Mouse (Mus musculus) embryonic stem cell, embryonic (primary cell): ENCODE data around the gene Hoxc12.

Experiments
- CTCF ChIA-PET, 4 experiments: fragments of 300-600 bp in 2 of 4; fragments of 350-600 bp in 2 of 4; sonication (Branson Sonifier 250); formaldehyde crosslinking; loops; one replicate each; lab custom pipeline; 2022; ENCODE audit warnings: inconsistent platforms in 2 of 4; lab: Charles Lee
- POLR2A ChIA-PET, 4 experiments: fragments of 300-600 bp in 2 of 4; fragments of 350-600 bp in 2 of 4; sonication (Branson Sonifier 250); formaldehyde crosslinking; loops; one replicate each; lab custom pipeline; 2022; ENCODE audit warnings: antibody characterized with exemption in 4 of 4, inconsistent platforms in 1 of 4; lab: Charles Lee

Gene Hoxc12

GRCm38 (mm10) chr15:102950877-102951276 is 14.3 kb downstream of the Hoxc12 start:
- POLR2A ChIA-PET, result interaction anchor here in 3 of 4 experiments (0.6 to 6.6 kb wide), 13 partner anchors 8 to 214 kb away, joined by 3 to 71 read pairs (median 4); no protein-coding TSS in a partner anchor
- CTCF ChIA-PET, result interaction anchor here (0.6 to 1.3 kb wide), 13 partner anchors 8 to 233 kb away, joined by 3 to 10 read pairs (median 3); partner anchors contain the start of genes Hoxc10 (in 1 of the 4) and Hoxc5 (in 1 of the 4)

- CTCF ChIA-PET, result interaction anchor here (0.5 to 2.3 kb wide), 5 partner anchors 13 to 574 kb away, joined by 3 to 15 read pairs (median 5); partner anchors contain the start of genes Hoxc10 (in 1 of the 4) and Hoxc8 (in 1 of the 4)
- POLR2A ChIA-PET, result interaction anchor here in 3 of 4 experiments (0.7 to 6.6 kb wide), 10 partner anchors 9 to 88 kb away, joined by 3 to 71 read pairs (median 8); partner anchors contain the start of genes Hoxc10 (in 1 of the 3) and Hoxc5 (in 1 of the 3)
Measured at GRCm38 (mm10) chr15:102953561-102953960, 17.0 kb downstream of the Hoxc12 start.

GRCm38 (mm10) chr15:102954192-102955006 is 17.8 kb downstream of the Hoxc12 start, which contains the start of gene Hoxc11:
Hoxc11 (plus strand) TSS chr15:102954427.
- ChIA-PET CTCF (interaction anchor here in 3 of 4 experiments (0.5 to 2.3 kb wide), 9 partner anchors 11 to 262 kb away, joined by 3 to 15 read pairs (median 3); partner anchors contain the start of genes Hoxc10 (in 1 of the 3) and Hoxc8 (in 1 of the 3)), POLR2A (interaction anchor here in 3 of 4 experiments (0.5 to 6.6 kb wide), 19 partner anchors 10 to 285 kb away, joined by 3 to 71 read pairs (median 4); partner anchors contain the start of genes Calcoco1 (in 1 of the 3), Hoxc10 (in 1 of the 3), Hoxc13 (in 1 of the 3) and Hoxc5 (in 1 of the 3))

- ChIA-PET CTCF (interaction anchor here in 2 of 4 experiments (0.7 to 2.3 kb wide), 6 partner anchors 11 to 263 kb away, joined by 3 to 13 read pairs (median 3); partner anchors contain the start of gene Hoxc10 (in 1 of the 2)), POLR2A (interaction anchor here in 3 of 4 experiments (0.5 to 6.2 kb wide), 14 partner anchors 11 to 284 kb away, joined by 3 to 31 read pairs (median 4); partner anchors contain the start of genes Calcoco1 (in 1 of the 3), Hoxc10 (in 1 of the 3), Hoxc13 (in 1 of the 3) and Hoxc5 (in 1 of the 3))
Measured at GRCm38 (mm10) chr15:102955007-102955382, 18.4 kb downstream of the Hoxc12 start.

GRCm38 (mm10) chr15:102955833-102956640 is 19.5 kb downstream of the Hoxc12 start:
- ChIA-PET POLR2A (interaction anchor here in 3 of 4 experiments (0.7 to 1.2 kb wide), 4 partner anchors 11 to 185 kb away, joined by 3 read pairs; partner anchors contain the start of genes Hoxc10 (in 1 of the 3), Hoxc13 (in 1 of the 3) and Hoxc5 (in 1 of the 3)), CTCF (interaction anchor here in 1 of 4 experiments (0.8 kb wide), 1 partner anchor 31 kb away, joined by 3 read pairs; no protein-coding TSS in a partner anchor)

- POLR2A ChIA-PET, result no interaction called here
- CTCF ChIA-PET, result interaction anchor here in 1 of 4 experiments (1.4 to 2.3 kb wide), 2 partner anchors 10 to 220 kb away, joined by 3 to 6 read pairs; partner anchors contain the start of genes Hoxc10 and Hoxc5
Measured at GRCm38 (mm10) chr15:102956906-102957305, 20.3 kb downstream of the Hoxc12 start.

- ChIA-PET POLR2A (interaction anchor here (0.6 to 4.1 kb wide), 14 partner anchors 10 to 153 kb away, joined by 3 to 13 read pairs (median 3); partner anchors contain the start of genes Hoxc13 (in 1 of the 4) and Hoxc8 (in 1 of the 4)), CTCF (interaction anchor here (0.6 to 1.7 kb wide), 9 partner anchors 9 to 355 kb away, joined by 3 to 11 read pairs (median 4); no protein-coding TSS in a partner anchor)
Measured at GRCm38 (mm10) chr15:102959663-102960191, 23.2 kb downstream of the Hoxc12 start.

- CTCF ChIA-PET, result interaction anchor here in 1 of 4 experiments (0.5 kb wide), 1 partner anchor 27 kb away, joined by 6 read pairs; no protein-coding TSS in a partner anchor
- POLR2A ChIA-PET, result interaction anchor here in 2 of 4 experiments (0.6 to 4.1 kb wide), 3 partner anchors 12 to 321 kb away, joined by 5 to 13 read pairs (median 6); no protein-coding TSS in a partner anchor
Measured at GRCm38 (mm10) chr15:102961728-102962127, 25.2 kb downstream of the Hoxc12 start.

- POLR2A ChIA-PET, result interaction anchor here in 1 of 4 experiments (4.1 kb wide), 1 partner anchor 13 kb away, joined by 13 read pairs; no protein-coding TSS in a partner anchor
- CTCF ChIA-PET, result no interaction called here
Measured at GRCm38 (mm10) chr15:102962492-102962891, 25.9 kb downstream of the Hoxc12 start.

- POLR2A ChIA-PET, result interaction anchor here (0.6 to 2.0 kb wide), 9 partner anchors 9 to 215 kb away, joined by 3 to 7 read pairs (median 3); partner anchors contain the start of genes Hoxc8 (in 1 of the 4) and Hoxc9 (in 1 of the 4)
- CTCF ChIA-PET, result interaction anchor here in 2 of 4 experiments (0.6 to 8.3 kb wide), 13 partner anchors 9 to 378 kb away, joined by 3 to 97 read pairs (median 4); partner anchors contain the start of gene Hoxc8 (in 1 of the 2)
Measured at GRCm38 (mm10) chr15:102963259-102963658, 26.7 kb downstream of the Hoxc12 start.

- CTCF ChIA-PET, result interaction anchor here in 3 of 4 experiments (0.8 to 8.3 kb wide), 13 partner anchors 9 to 377 kb away, joined by 3 to 97 read pairs (median 3); partner anchors contain the start of gene Hoxc8 (in 1 of the 3)
- POLR2A ChIA-PET, result interaction anchor here in 3 of 4 experiments (0.7 to 2.0 kb wide), 8 partner anchors 9 to 207 kb away, joined by 3 to 4 read pairs (median 3); partner anchors contain the start of gene Hoxc9 (in 1 of the 3)
Measured at GRCm38 (mm10) chr15:102963671-102964640, 27.4 kb downstream of the Hoxc12 start.

- ChIA-PET POLR2A (interaction anchor here in 3 of 4 experiments (0.8 to 3.3 kb wide), 13 partner anchors 8 to 294 kb away, joined by 3 to 16 read pairs (median 4); partner anchors contain the start of genes Hoxc11 (in 1 of the 3), Hoxc8 (in 1 of the 3) and Hoxc9 (in 1 of the 3)), CTCF (interaction anchor here (0.5 to 8.3 kb wide), 27 partner anchors 10 to 349 kb away, joined by 3 to 97 read pairs (median 6); partner anchors contain the start of gene Hoxc11 (in 1 of the 4))
Measured at GRCm38 (mm10) chr15:102965003-102965891, 28.7 kb downstream of the Hoxc12 start.

GRCm38 (mm10) chr15:102965892-102966775 is 29.6 kb downstream of the Hoxc12 start:
- POLR2A ChIA-PET, result interaction anchor here in 3 of 4 experiments (0.7 to 3.3 kb wide), 31 partner anchors 9 to 295 kb away, joined by 3 to 16 read pairs (median 4); partner anchors contain the start of genes Hoxc11 (in 1 of the 3), Hoxc13 (in 1 of the 3) and Hoxc8 (in 1 of the 3)
- CTCF ChIA-PET, result interaction anchor here (0.5 to 8.3 kb wide), 75 partner anchors 8 to 790 kb away, joined by 3 to 97 read pairs (median 4); partner anchors contain the start of genes Calcoco1 (in 1 of the 4), Hoxc11 (in 1 of the 4), Hoxc6 (in 1 of the 4) and Hoxc8 (in 1 of the 4)
